Mouse (Mus musculus) lung, postnatal 0 days (tissue): Measurements from ENCODE around the gene Tmem116. TPM values are rescaled to one million over a fixed set of nuclear protein-coding genes. Genes with fewer than 3 reads are reported as not detected.

Experiments
- ATAC-seq: fragments of 200-750 bp; cut with Nextera tagmentation; 2 replicates; pipeline ENCODE4 v1.8.0; 2017; ENCODE audit warnings: moderate library complexity
- DNase-seq: peaks from one replicate; pipeline ENCODE4 v3.0.0-alpha.2; 2016; ENCODE audit warnings: low spot score
- H3K27ac ChIP-seq: fragments of 300-500 bp; sonication (generic); 2 replicates; pipeline ENCODE4 v1.5.1; 2014; ENCODE audit warnings: antibody characterized with exemption, mild to moderate bottlenecking, low read length, mixed read lengths
- H3K27me3 ChIP-seq: fragments of 300-500 bp; sonication (generic); replicated peaks from 2 replicates; pipeline ENCODE4 v1.6.1; 2014; ENCODE audit warnings: low read length, mixed read lengths; ENCODE audit not compliant: insufficient read depth
- H3K36me3 ChIP-seq: fragments of 300-500 bp; sonication (generic); 2 replicates; pipeline ENCODE4 v1.6.1; 2014; ENCODE audit warnings: low read length, mixed read lengths; ENCODE audit not compliant: insufficient read depth
- H3K4me1 ChIP-seq: fragments of 300-500 bp; sonication (generic); 2 replicates; pipeline ENCODE4 v1.6.1; 2014; ENCODE audit warnings: antibody characterized with exemption, low read depth, low read length, mixed read lengths; ENCODE audit not compliant: insufficient read depth
- H3K4me2 ChIP-seq: fragments of 300-500 bp; sonication (generic); replicated peaks from 2 replicates; pipeline ENCODE4 v1.6.1; 2014; ENCODE audit warnings: low read depth, mild to moderate bottlenecking, low read length, moderate library complexity, mixed read lengths
- H3K4me3 ChIP-seq: fragments of 300-500 bp; sonication (generic); 2 replicates; pipeline ENCODE4 v1.5.1; 2014; ENCODE audit warnings: low read depth, low read length
- H3K9ac ChIP-seq: fragments of 300-500 bp; sonication (generic); replicated peaks from 2 replicates; pipeline ENCODE4 v1.6.1; 2014; ENCODE audit warnings: low read depth, mild to moderate bottlenecking
- H3K9me3 ChIP-seq: fragments of 300-500 bp; sonication (generic); 2 replicates; pipeline ENCODE4 v1.6.1; 2016; ENCODE audit warnings: low read length, mixed read lengths
- CTCF ChIP-seq: IDR thresholded peaks from 2 replicates; pipeline ENCODE4 v1.5.1; 2016; ENCODE audit warnings: antibody characterized with exemption, mild to moderate bottlenecking
- EP300 ChIP-seq: IDR thresholded peaks from 2 replicates; pipeline ENCODE4 v1.6.1; 2016; ENCODE audit warnings: antibody characterized with exemption, mild to moderate bottlenecking, control low read depth
- WGBS: fragments of 180-500 bp; shearing (Covaris S2); extraction: QIAGEN DNeasy Blood & Tissue Kit; methylation state at CpG from one replicate; pipeline ENCODE4 v1.1.7; 2014; 5-methylcytosine and 5-hydroxymethylcytosine counted together
- polyA plus RNA-seq: library from polyadenylated mRNA; unstranded; fragments of >200 nt; fragmentation: Nextera tagmentation; extraction: Ambion mirVana; gene quantifications from 2 replicates; pipeline ENCODE4 v1.2.1, GENCODE M21; 2015

The Tmem116 gene
- polyA plus RNA-seq, 1 experiment from 2014 or later: 36.1 TPM

DNA sequence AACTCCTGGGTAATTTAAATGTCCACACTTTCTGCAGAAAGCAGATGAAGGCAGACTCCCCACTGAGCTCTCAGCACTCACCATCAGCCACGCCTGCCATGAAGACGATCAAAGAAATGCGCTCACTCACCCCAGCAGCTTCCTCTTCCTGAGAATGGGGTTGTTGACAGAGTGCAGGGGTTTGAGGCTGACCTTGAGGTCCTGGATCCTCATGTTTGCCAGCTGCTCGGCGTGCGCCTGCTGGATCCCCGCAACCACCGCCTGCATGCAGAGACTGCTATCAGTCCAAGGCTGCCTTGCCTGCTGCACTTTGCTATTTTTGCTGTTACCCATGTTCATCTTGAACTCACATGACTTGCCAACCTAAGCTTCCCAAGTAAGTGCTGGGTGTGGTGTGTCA, 75.3 kb downstream of the Tmem116 start:
- WGBS: 63% methylated on average over 8 of the region's 8 CpGs
- ATAC-seq: peak; percentile 40; the same call in 1 of the 2 replicates
- no peaks in the 10 kb centered on the region for H3K9me3 ChIP-seq
- DNase-seq: peak; percentile 17
- H3K36me3 ChIP-seq: peaks cover 29% of the 10 kb centered on the region
- TF ChIP-seq EP300: no peak
- no peak for TF ChIP-seq CTCF
- H3K9ac ChIP-seq: no peak overlapping the region
- no peak overlapping the region for H3K4me3 ChIP-seq
- H3K27me3 ChIP-seq: no peaks in the 10 kb centered on the region
- H3K4me2 ChIP-seq: no peak overlapping the region
- H3K27ac ChIP-seq: no peak overlapping the region
- H3K4me1 ChIP-seq: no peaks in the 10 kb centered on the region

DNA sequence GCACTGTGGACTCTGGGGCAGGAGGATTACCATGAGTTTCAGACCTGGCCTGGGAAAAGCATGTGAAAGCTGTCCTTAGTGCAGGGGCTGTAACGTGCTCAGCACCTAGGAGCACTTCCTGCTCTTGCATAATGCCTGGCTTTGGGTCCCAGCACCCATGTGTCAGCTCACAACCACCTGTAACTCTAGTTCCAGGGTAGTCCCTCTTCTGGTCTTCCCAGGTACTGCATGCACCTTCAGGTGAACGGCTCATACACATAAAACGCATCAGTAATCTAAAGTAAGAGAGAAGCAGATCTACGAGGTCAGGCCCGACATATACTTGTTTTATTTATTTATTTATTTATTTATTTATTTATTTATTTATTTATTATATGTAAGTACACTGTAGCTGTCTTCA, 82.8 kb downstream of the Tmem116 start:
- no peaks in the 10 kb centered on the region for H3K9me3 ChIP-seq
- WGBS: 91% methylated on average over 5 of the region's 5 CpGs
- no peak overlapping the region for H3K4me3 ChIP-seq
- no peaks in the 10 kb centered on the region for H3K27me3 ChIP-seq
- H3K4me1 ChIP-seq: no peaks in the 10 kb centered on the region
- H3K27ac ChIP-seq: no peak overlapping the region
- H3K9ac ChIP-seq: no peak overlapping the region
- no peak for DNase-seq
- ATAC-seq: no peak
- TF ChIP-seq EP300 (no peak), CTCF (peak; percentile 55)
- peaks cover 38% of the 10 kb centered on the region for H3K36me3 ChIP-seq
- no peak overlapping the region for H3K4me2 ChIP-seq

DNA sequence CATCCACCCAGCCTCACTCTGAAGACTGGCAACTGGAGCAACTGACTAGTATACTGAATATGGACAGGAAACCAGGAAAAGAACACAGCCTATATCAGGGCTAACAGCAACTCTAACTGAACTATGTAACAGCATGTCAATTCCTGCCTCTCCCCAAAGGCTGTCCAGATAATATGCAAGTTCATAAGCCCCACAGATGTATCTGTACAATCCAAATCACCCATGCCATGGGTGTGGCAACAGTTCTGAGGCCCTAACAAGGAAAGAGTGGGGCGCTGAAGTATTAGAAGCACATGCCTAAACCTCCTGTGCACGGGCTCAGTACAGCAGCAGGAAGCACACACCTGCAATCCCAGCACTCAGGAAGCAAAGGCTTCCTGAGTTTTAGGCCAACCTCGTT, 83.4 kb downstream of the Tmem116 start:
- Histone ChIP-seq H3K27ac (no peak overlapping the region), H3K4me2 (no peak overlapping the region), H3K4me3 (no peak overlapping the region), H3K27me3 (no peaks in the 10 kb centered on the region), H3K36me3 (peaks cover 32% of the 10 kb centered on the region), H3K9ac (no peak overlapping the region), H3K4me1 (no peaks in the 10 kb centered on the region), H3K9me3 (no peaks in the 10 kb centered on the region)
- WGBS: 85% methylated on average over 3 of the region's 3 CpGs
- no peak for ATAC-seq
- TF ChIP-seq EP300: no peak
- TF ChIP-seq CTCF: no peak
- DNase-seq: no peak

DNA sequence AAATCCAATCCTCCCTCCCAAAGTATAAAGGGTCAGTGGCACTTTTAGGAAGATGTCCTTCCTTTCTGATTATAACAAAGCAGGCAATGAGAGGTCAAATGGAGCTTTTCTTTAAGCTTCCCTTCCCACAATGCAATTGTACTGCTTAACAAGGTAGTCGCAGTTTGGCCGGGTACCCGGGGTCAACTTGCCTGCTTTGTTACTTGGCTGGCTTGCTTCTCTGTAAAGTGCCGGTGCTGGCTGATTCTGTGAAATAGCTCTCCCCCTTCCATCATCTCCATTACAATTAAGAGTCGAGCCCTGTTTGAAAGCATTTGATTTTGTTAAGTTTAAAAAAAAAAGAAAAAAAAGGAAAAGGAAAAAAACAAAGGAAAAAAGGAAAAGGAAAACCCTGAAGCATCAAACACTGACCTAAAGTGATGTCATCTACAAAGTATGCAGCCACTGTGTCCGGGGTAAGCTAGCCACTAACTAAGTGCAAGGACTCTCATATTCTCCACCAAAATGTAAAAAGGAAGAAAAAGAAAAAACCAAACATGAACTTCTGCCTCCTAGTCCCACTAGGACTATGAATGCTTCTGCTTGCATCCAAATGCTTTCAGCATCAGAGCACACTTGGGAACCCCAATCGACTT, 85.3 kb downstream of the Tmem116 start:
- peaks cover 32% of the 10 kb centered on the region for H3K36me3 ChIP-seq
- no peak overlapping the region for H3K9ac ChIP-seq
- H3K27ac ChIP-seq: no peak overlapping the region
- H3K4me1 ChIP-seq: no peaks in the 10 kb centered on the region
- no peaks in the 10 kb centered on the region for H3K9me3 ChIP-seq
- WGBS: 69% methylated on average over 7 of the region's 7 CpGs
- H3K4me2 ChIP-seq: no peak overlapping the region
- H3K4me3 ChIP-seq: no peak overlapping the region
- H3K27me3 ChIP-seq: no peaks in the 10 kb centered on the region
- DNase-seq (no peak), ATAC-seq (no peak)
- TF ChIP-seq EP300 (no peak), CTCF (no peak)

DNA sequence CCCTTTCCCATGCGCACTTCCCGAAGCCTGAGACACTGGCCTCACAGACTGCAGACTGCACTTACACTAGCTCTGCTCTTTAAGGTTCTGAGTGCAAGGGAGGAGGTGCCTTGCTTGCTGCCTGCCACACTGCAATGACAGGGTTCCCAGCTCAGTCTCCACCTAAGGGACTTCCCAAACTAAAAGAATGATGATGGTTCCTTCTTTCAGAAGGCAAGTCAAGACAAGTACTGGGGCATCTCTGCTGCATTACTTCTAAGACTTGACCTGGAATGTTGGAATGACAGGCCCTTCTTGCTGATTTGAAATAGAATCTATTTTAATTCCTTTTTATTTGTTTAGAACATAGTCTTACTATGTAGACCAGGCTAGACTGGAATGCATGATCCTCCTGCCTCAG, 85.9 kb downstream of the Tmem116 start:
- no peak for DNase-seq
- Histone ChIP-seq H3K4me3 (no peak overlapping the region), H3K4me2 (no peak overlapping the region), H3K36me3 (peaks cover 32% of the 10 kb centered on the region), H3K27ac (no peak overlapping the region), H3K4me1 (no peaks in the 10 kb centered on the region), H3K27me3 (no peaks in the 10 kb centered on the region), H3K9ac (no peak overlapping the region), H3K9me3 (no peaks in the 10 kb centered on the region)
- WGBS: 90% methylated on average over 2 of the region's 2 CpGs
- no peak for TF ChIP-seq EP300
- TF ChIP-seq CTCF: no peak
- ATAC-seq: no peak

DNA sequence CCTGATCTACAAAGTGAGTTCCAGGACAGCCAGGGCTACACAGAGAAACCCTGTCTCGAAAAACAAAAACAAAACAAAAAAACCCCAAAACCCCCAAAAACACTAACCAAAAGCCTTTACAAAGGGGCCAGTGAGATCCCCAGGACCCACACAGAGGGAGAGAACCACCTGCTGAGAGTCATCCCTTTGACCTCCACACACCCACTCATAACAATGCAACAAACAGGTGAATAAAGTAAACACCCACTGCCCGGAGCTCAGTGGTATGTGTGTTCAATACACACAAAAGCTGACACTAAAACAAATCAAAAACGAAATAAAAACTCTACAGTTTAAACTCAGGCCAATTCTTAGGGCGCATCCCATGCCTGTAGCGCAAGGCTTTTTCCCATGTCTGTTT, 88.4 kb downstream of the Tmem116 start:
- no peak for DNase-seq
- Histone ChIP-seq H3K4me1 (peaks cover 8% of the 10 kb centered on the region; the same call in 1 of the 2 replicates), H3K27me3 (no peaks in the 10 kb centered on the region), H3K4me3 (no peak overlapping the region), H3K4me2 (no peak overlapping the region), H3K9me3 (no peaks in the 10 kb centered on the region), H3K27ac (no peak overlapping the region), H3K36me3 (peaks cover 18% of the 10 kb centered on the region), H3K9ac (no peak overlapping the region)
- no peak for ATAC-seq
- 90% methylated on average over 5 of the region's 5 CpGs for WGBS
- no peak for TF ChIP-seq CTCF
- TF ChIP-seq EP300: no peak
